Mouse (Mus musculus) C2C12 (cell line): ENCODE data around the gene Tbc1d22a.

ENCODE experiments used
- CEBPB ChIP-seq: IDR thresholded peaks from one replicate; pipeline ENCODE4 v1.6.1; 2011; ENCODE audit warnings: low read depth, mild to moderate bottlenecking, control low read depth, moderate library complexity
- CTCF ChIP-seq: IDR thresholded peaks from one replicate; pipeline ENCODE4 v1.5.1; 2011; ENCODE audit not compliant: control insufficient read depth, insufficient read depth, insufficient read length
- MAX ChIP-seq: IDR thresholded peaks from one replicate; pipeline ENCODE4 v1.6.1; 2011; ENCODE audit warnings: mild to moderate bottlenecking, control low read depth
- MYOD1 ChIP-seq: IDR thresholded peaks from one replicate; pipeline ENCODE4 v1.6.1; 2011; ENCODE audit warnings: low read depth; ENCODE audit not compliant: control insufficient read depth, insufficient read length
- MYOG ChIP-seq: IDR thresholded peaks from one replicate; pipeline ENCODE4 v1.6.1; 2011; ENCODE audit not compliant: control insufficient read depth, insufficient read length; ENCODE audit errors: extremely low read depth
- USF1 ChIP-seq: IDR thresholded peaks from one replicate; pipeline ENCODE4 v1.6.1; 2011; ENCODE audit warnings: low read depth, mild to moderate bottlenecking, control low read depth, moderate library complexity

GRCm38 (mm10) chr15:86334276-86334675 lies 120.0 kb downstream of the Tbc1d22a start:
- no peak for TF ChIP-seq CTCF
- no peak for TF ChIP-seq MAX
- no peak for TF ChIP-seq CEBPB
- no peak for TF ChIP-seq MYOG
- no peak for TF ChIP-seq USF1
- TF ChIP-seq MYOD1: no peak
